Mouse (Mus musculus): ENCODE data around the gene Gna13. TPM values are rescaled to one million over a fixed set of nuclear protein-coding genes. Genes with fewer than 3 reads are reported as not detected.
A peak's percentile ranks its signal among the peaks of the same experiment; 100 is the strongest.

The Gna13 gene
- total and polyA plus RNA-seq, 3 experiments: 51.0 to 102 (median 56.6) TPM

DNA sequence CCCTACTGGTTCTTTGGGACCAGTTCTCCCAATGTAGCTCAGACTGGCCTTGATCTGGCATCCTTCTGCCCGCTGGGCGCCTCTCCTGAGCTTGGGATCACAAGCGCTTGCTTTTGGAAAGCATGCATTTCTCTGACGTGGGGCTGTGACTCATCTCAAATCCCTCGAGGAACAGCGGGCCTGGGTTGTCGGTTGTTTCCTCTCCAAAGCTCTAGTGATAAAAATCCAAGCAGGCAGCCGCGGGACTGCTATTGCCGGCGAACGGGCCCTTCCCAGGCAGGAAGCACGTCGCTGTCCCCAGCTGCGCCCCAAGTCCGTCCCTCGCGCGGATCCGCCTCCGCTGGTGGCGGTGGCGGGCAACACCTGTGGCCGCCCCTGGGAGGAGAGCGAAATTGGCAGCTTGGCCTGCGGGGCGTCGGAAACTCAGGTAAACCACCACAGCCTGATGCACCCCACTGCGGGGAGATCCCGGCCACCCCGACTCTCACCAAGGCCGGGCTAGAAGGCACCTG is 77.3 kb downstream of the Gna13 start:
- H3K9ac ChIP-seq (ENCODE audit: control insufficient read depth, low read depth, low read length, poor library complexity, severe bottlenecking): peak overlapping the region; percentile 82
- no peaks in the 10 kb centered on the region for H3K9me3 ChIP-seq (replicated peaks; ENCODE audit: insufficient read depth, low read length)
- peaks cover 2% of the 10 kb centered on the region; the same call in 1 of the 2 replicates for H3K79me2 ChIP-seq (ENCODE audit: control insufficient read depth, insufficient read depth, low read length, poor library complexity)
- DNase-seq (ENCODE audit: low read depth, low spot score): peak; percentile 92
- peak overlapping the region; percentile 71 to 75 for H3K4me3 ChIP-seq (ENCODE audit: control insufficient read depth in 1 of 2, insufficient read depth in 1 of 2, low read depth in 2 of 2, low read length in 2 of 2)
- peaks cover 0 to 8% of the 10 kb centered on the region in 2 experiments; a peak in 1 of 4 replicates for H3K36me3 ChIP-seq (ENCODE audit: control insufficient read depth in 1 of 2, insufficient read depth in 2 of 2, low read length in 2 of 2)
- peaks cover 0 to 7% of the 10 kb centered on the region in 2 experiments; a peak in 3 of 4 replicates for H3K4me1 ChIP-seq (ENCODE audit: control insufficient read depth in 1 of 2, insufficient read depth in 2 of 2, low read length in 2 of 2)
- H3K27me3 ChIP-seq (ENCODE audit: control insufficient read depth in 1 of 2, insufficient read depth in 2 of 2, low read length in 2 of 2): no peaks in the 10 kb centered on the region
- H3K27ac ChIP-seq (ENCODE audit: control insufficient read depth, low read depth, low read length): peak overlapping the region; percentile 62
- TF ChIP-seq MAX (IDR thresholded peaks at IDR 0.05; ENCODE audit: low read length) (peak; percentile 97), E2F4 (IDR thresholded peaks at IDR 0.05; ENCODE audit: borderline replicate concordance, low read depth, low read length) (no peak), USF2 (IDR thresholded peaks at IDR 0.05; ENCODE audit: borderline replicate concordance in 1 of 2, insufficient read depth in 1 of 2, low read depth in 1 of 2, low read length in 2 of 2) (no peak), BHLHE40 (IDR thresholded peaks at IDR 0.05; ENCODE audit: borderline replicate concordance, low read depth, low read length) (no peak), MYB (IDR thresholded peaks at IDR 0.05; ENCODE audit: low read depth, low read length) (no peak), TAL1 (IDR thresholded peaks at IDR 0.05; ENCODE audit: low read length) (no peak), GABPA (IDR thresholded peaks at IDR 0.05; ENCODE audit: low read depth, low read length) (no peak), SIN3A (IDR thresholded peaks at IDR 0.05; ENCODE audit: low read length) (peak; percentile 90), ETS1 (IDR thresholded peaks at IDR 0.05; ENCODE audit: low read depth, low read length) (peak; percentile 62; the same call in 1 of the 2 replicates), KAT2A (conservative IDR thresholded peaks at IDR 0.05; ENCODE audit: low read depth, low read length) (no peak; the same call in 1 of the 2 replicates), MAZ (IDR thresholded peaks at IDR 0.05; ENCODE audit: low read depth, low read length) (0 out of 2 replicates have a peak, but pooled peaks have one; percentile 73), ZC3H11A (IDR thresholded peaks at IDR 0.05; ENCODE audit: low read depth, low read length) (no peak), POLR2AphosphoS2 (IDR thresholded peaks at IDR 0.05; ENCODE audit: low read length) (peak; percentile 42; the same call in 1 of the 2 replicates), USF1 (IDR thresholded peaks at IDR 0.05; ENCODE audit: low read depth, low read length) (no peak), SMC3 (IDR thresholded peaks at IDR 0.05; ENCODE audit: low read depth, low read length) (peak; percentile 19; the same call in 1 of the 2 replicates), GATA1 (IDR thresholded peaks at IDR 0.05; ENCODE audit: low read depth, low read length) (no peak; the same call in 1 of the 2 replicates), EP300 (IDR thresholded peaks at IDR 0.05; ENCODE audit: low read depth in 1 of 2, low read length in 2 of 2) (peak in 1 of 2 experiments; percentile 39; a peak in 2 of 4 replicates), TBP (IDR thresholded peaks at IDR 0.05; ENCODE audit: low read depth, low read length) (peak; percentile 24; the same call in 1 of the 2 replicates), MAFK (IDR thresholded peaks at IDR 0.05; ENCODE audit: borderline replicate concordance, low read depth, low read length) (no peak), RCOR1 (IDR thresholded peaks at IDR 0.05; ENCODE audit: low read depth, low read length) (no peak; the same call in 1 of the 2 replicates), ZMIZ1 (IDR thresholded peaks at IDR 0.05; ENCODE audit: low read depth, low read length) (peak; percentile 62; the same call in 1 of the 2 replicates), NRF1 (IDR thresholded peaks at IDR 0.05; ENCODE audit: insufficient read depth, low read depth, low read length, poor library complexity, severe bottlenecking) (0 out of 2 replicates have a peak, but pooled peaks have one; percentile 6), ELF1 (IDR thresholded peaks at IDR 0.05; ENCODE audit: low read depth, low read length) (peak; percentile 69), UBTF (IDR thresholded peaks at IDR 0.05; ENCODE audit: borderline replicate concordance, insufficient read depth, low read depth, low read length) (no peak), NELFE (IDR thresholded peaks at IDR 0.05; ENCODE audit: low read depth, low read length) (peak; percentile 61), HCFC1 (IDR thresholded peaks at IDR 0.05; ENCODE audit: low read depth, low read length) (peak; percentile 86), POLR2AphosphoS5 (IDR thresholded peaks at IDR 0.05; ENCODE audit: borderline replicate concordance, low read depth, low read length) (no peak), JUND (IDR thresholded peaks at IDR 0.05; ENCODE audit: low read depth, low read length) (no peak), ZNF384 (IDR thresholded peaks at IDR 0.05; ENCODE audit: low read depth, low read length) (no peak), MXI1 (IDR thresholded peaks at IDR 0.05; ENCODE audit: low read depth, low read length) (peak; percentile 94), RAD21 (IDR thresholded peaks at IDR 0.05; ENCODE audit: low read depth, low read length) (no peak; the same call in 1 of the 2 replicates), POLR2A (IDR thresholded peaks at IDR 0.05; ENCODE audit: control insufficient read depth in 1 of 2, insufficient read depth in 1 of 2, low read depth in 1 of 2, low read length in 2 of 2, poor library complexity in 1 of 2) (peak; percentile 65 to 79), TCF12 (IDR thresholded peaks at IDR 0.05; ENCODE audit: low read depth, low read length) (0 out of 2 replicates have a peak, but pooled peaks have one; percentile 40), ZKSCAN1 (IDR thresholded peaks at IDR 0.05; ENCODE audit: low read depth, low read length) (no peak), CHD2 (IDR thresholded peaks at IDR 0.05; ENCODE audit: low read length) (no peak), CHD1 (IDR thresholded peaks at IDR 0.05; ENCODE audit: low read depth, low read length) (peak; percentile 93; the same call in 1 of the 2 replicates)

Data from MEL (cell line).